Mouse (Mus musculus) CH12.LX (cell line): ENCODE results near the gene Mtch2.

Source experiments
- CHD1 ChIP-seq: IDR thresholded peaks from 2 replicates; pipeline ENCODE4 v1.6.1; 2012; ENCODE audit warnings: low read depth, low read length, improper control_type of control experiment, inconsistent platforms
- EP300 ChIP-seq: IDR thresholded peaks from 2 replicates; pipeline ENCODE4 v1.6.1; 2011; ENCODE audit warnings: low read length, improper control_type of control experiment
- NELFE ChIP-seq: IDR thresholded peaks from 2 replicates; pipeline ENCODE4 v1.6.1; 2011; ENCODE audit warnings: low read depth, low read length, improper control_type of control experiment
- POLR2A ChIP-seq: IDR thresholded peaks from 2 replicates; pipeline ENCODE4 v1.6.1; 2011; ENCODE audit warnings: low read depth, mild to moderate bottlenecking, improper control_type of control experiment, low read length

GRCm38 (mm10) chr2:90906721-90907120 is 59.8 kb downstream of the Mtch2 start:
- no peak for TF ChIP-seq POLR2A
- no peak for TF ChIP-seq CHD1
- TF ChIP-seq NELFE = no peak
- TF ChIP-seq EP300 = no peak
